Mouse (Mus musculus): ENCODE measurements at regions not wholly inside any gene's neighbourhood (a gene's known extent, or its start where the extent isn't known, plus 50 kb on each side); places are given as distances from the start of the nearest gene placed in this dataset.

GRCm38 (mm10) chrX:11491235-11491634, 163.6 kb downstream of the H2al1j start:
- no peak for TF ChIP-seq CTCF (IDR thresholded peaks at IDR 0.05)
- no peak overlapping the region for H3K27ac ChIP-seq
- intact Hi-C loops (cut with DNase I), result no loop called here

GRCm38 (mm10) chrX:11491676-11492391, 164.2 kb downstream of the H2al1j start:
- DNase-seq (ENCODE audit: extremely low spot score in 1 of 2, low spot score in 2 of 2), result no peak
- no peak for TF ChIP-seq CTCF (IDR thresholded peaks at IDR 0.05)
- Histone ChIP-seq H3K27ac (no peak overlapping the region), H3K4me3 (no peak overlapping the region)
- intact Hi-C loops (cut with DNase I), result no loop called here

More at GRCm38 (mm10) chrX:11491235-11491634, 163.6 kb downstream of the H2al1j start:
- H3K4me3 ChIP-seq, result no peak overlapping the region
- no peak for DNase-seq (ENCODE audit: extremely low spot score in 1 of 2, low spot score in 2 of 2)

GRCm38 (mm10) chrX:11493526-11494245, 166.1 kb downstream of the H2al1j start:
- Histone ChIP-seq H3K4me3 (peak overlapping the region; percentile 18; the same call in 1 of the 2 replicates), H3K27ac (no peak overlapping the region)
- intact Hi-C loops (cut with DNase I), result no loop called here
- peak in 1 of 2 experiments; percentile 12 for DNase-seq (ENCODE audit: extremely low spot score in 1 of 2, low spot score in 2 of 2)
- no peak for TF ChIP-seq CTCF (IDR thresholded peaks at IDR 0.05)

GRCm38 (mm10) chrX:11494246-11494630, 166.6 kb downstream of the H2al1j start:
- no peak overlapping the region for H3K27ac ChIP-seq
- DNase-seq (ENCODE audit: extremely low spot score in 1 of 2, low spot score in 2 of 2), result peak in 1 of 2 experiments; percentile 14
- peak overlapping the region; percentile 18; the same call in 1 of the 2 replicates for H3K4me3 ChIP-seq
- no peak for TF ChIP-seq CTCF (IDR thresholded peaks at IDR 0.05)
- intact Hi-C loops (cut with DNase I), result no loop called here

GRCm38 (mm10) chrX:11512439-11512838, 184.8 kb downstream of the H2al1j start:
- intact Hi-C loops (cut with DNase I), result no loop called here
- no peak for DNase-seq (ENCODE audit: extremely low spot score in 1 of 2, low spot score in 2 of 2)
- Histone ChIP-seq H3K27ac (no peak overlapping the region), H3K4me3 (no peak overlapping the region)
- TF ChIP-seq CTCF (IDR thresholded peaks at IDR 0.05), result no peak

GRCm38 (mm10) chrX:11512928-11513327, 185.3 kb downstream of the H2al1j start:
- H3K4me3 ChIP-seq, result no peak overlapping the region
- TF ChIP-seq CTCF (IDR thresholded peaks at IDR 0.05), result no peak
- no peak overlapping the region for H3K27ac ChIP-seq
- DNase-seq (ENCODE audit: extremely low spot score in 1 of 2, low spot score in 2 of 2), result no peak
- intact Hi-C loops (cut with DNase I), result no loop called here

GRCm38 (mm10) chrX:11523791-11524190, 196.2 kb downstream of the H2al1j start:
- TF ChIP-seq CTCF (IDR thresholded peaks at IDR 0.05), result no peak
- Histone ChIP-seq H3K27ac (no peak overlapping the region), H3K4me3 (no peak overlapping the region)
- intact Hi-C loops (cut with DNase I), result no loop called here
- DNase-seq (ENCODE audit: extremely low spot score in 1 of 2, low spot score in 2 of 2), result no peak

GRCm38 (mm10) chrX:11525326-11525725, 197.7 kb downstream of the H2al1j start:
- no peak for TF ChIP-seq CTCF (IDR thresholded peaks at IDR 0.05)
- Histone ChIP-seq H3K27ac (no peak overlapping the region), H3K4me3 (no peak overlapping the region)
- peak in 1 of 2 experiments; percentile 12 for DNase-seq (ENCODE audit: extremely low spot score in 1 of 2, low spot score in 2 of 2)
- intact Hi-C loops (cut with DNase I), result no loop called here

GRCm38 (mm10) chrX:11528589-11528988, 201.0 kb downstream of the H2al1j start:
- Histone ChIP-seq H3K4me3 (no peak overlapping the region), H3K27ac (no peak overlapping the region)
- no peak for DNase-seq (ENCODE audit: extremely low spot score in 1 of 2, low spot score in 2 of 2)
- intact Hi-C loops (cut with DNase I), result no loop called here
- no peak for TF ChIP-seq CTCF (IDR thresholded peaks at IDR 0.05)

- TF ChIP-seq CTCF (IDR thresholded peaks at IDR 0.05), result no peak
- Histone ChIP-seq H3K4me3 (no peak overlapping the region), H3K27ac (no peak overlapping the region)
- no peak for DNase-seq (ENCODE audit: extremely low spot score in 1 of 2, low spot score in 2 of 2)
- intact Hi-C loops (cut with DNase I), result no loop called here
These were observed 201.6 kb downstream of the H2al1j start for GRCm38 (mm10) chrX:11529221-11529620.

GRCm38 (mm10) chrX:11532817-11533216, 205.2 kb downstream of the H2al1j start:
- intact Hi-C loops (cut with DNase I), result no loop called here
- Histone ChIP-seq H3K27ac (no peak overlapping the region), H3K4me3 (no peak overlapping the region)
- no peak for DNase-seq (ENCODE audit: extremely low spot score in 1 of 2, low spot score in 2 of 2)
- no peak for TF ChIP-seq CTCF (IDR thresholded peaks at IDR 0.05)

GRCm38 (mm10) chrX:11533871-11534270, 206.2 kb downstream of the H2al1j start:
- DNase-seq (ENCODE audit: extremely low spot score in 1 of 2, low spot score in 2 of 2), result no peak
- Histone ChIP-seq H3K4me3 (no peak overlapping the region), H3K27ac (no peak overlapping the region)
- intact Hi-C loops (cut with DNase I), result no loop called here
- TF ChIP-seq CTCF (IDR thresholded peaks at IDR 0.05), result no peak
